Mouse (Mus musculus): ENCODE results near the gene Gm28035. TPM values are rescaled to one million over a fixed set of nuclear protein-coding genes. Genes with fewer than 3 reads are reported as not detected.

Gene Gm28035
- 10 to 100 TPM in 1 of 2 experiments, 1 to 10 TPM in 1; 9.2 to 11.1 TPM for total RNA-seq (2021)

DNA sequence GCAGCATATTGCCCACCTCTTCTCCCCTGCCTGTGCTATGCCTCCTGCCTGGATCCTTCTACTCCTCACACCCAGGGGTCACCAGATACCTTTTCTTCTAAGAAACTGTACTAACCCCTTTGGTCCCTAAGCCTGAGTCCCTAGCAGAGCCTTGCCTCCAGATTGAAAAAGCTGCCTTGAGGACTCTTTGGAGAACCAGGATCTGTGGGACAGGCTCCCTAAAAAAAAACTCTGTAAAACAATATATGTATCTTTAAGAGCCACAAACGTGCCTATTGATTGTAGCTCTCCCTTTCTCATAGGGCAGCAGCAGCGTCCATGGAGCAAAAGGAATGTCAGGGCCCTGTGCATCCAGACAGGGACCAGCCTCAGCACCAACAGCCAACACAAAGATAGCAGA lies at the start of gene Gm28035:
TSS of gene Gm28035 (plus strand) at position 301 of the 400 bp plus-strand sequence.
- no peak for DNase-seq

DNA sequence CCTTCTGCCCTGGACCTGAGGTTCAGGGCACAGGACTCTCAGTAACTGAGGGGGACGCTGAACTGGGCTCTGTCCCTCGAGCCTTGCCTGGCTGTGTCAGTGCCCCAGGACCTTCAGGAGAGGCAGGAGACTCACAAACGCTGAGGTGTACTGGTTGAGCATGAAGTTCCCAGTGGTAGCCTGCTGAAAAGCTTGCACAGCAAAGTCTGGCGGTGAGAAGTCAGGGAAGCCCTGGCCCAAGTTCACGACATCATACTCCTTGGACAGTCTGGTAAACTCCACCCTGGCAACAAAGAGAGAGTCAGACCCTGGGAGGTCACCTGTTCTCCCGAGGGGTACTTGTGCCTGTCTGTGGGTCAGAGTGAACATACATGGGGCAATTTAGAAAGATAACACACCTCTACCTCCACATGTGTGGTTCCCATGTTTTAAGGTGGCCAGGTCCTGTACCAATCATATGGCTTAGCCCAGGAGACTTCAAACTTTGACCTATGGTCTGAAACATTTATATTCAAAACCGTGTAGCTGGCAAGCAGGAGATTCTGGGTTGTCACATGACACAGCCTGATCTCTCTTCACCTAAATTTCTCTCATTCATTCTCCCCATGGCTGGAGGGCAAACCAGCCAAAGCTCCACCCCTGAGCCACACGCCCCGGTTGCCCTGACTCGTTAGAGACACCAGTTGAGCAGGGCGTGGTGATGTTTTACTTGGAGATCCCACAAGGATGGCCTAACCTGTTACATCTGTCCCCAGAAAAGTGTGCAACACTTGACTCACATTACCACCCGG lies 48.4 kb upstream of the Gm28035 start:
- DNase-seq: no peak

DNA sequence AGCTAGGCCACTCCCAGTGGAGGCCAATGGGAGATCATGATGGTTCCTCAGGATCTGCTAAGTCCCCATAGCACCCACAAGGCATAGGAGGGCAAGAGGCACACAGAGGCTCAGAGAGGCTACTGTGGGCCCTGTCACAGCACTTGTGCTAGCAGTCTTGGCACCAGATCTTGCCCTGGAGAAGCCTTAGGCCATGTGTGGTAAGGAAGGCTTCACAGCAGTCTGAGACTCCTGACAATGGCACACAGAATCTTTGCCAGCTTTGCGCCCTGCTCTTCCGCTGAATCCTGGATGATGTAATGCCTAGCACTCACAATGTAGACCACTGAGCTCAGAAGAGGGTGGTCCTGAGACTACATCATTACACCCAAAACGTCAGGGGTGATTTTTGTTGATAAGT lies 45.7 kb upstream of the Gm28035 start:
- DNase-seq: no peak

DNA sequence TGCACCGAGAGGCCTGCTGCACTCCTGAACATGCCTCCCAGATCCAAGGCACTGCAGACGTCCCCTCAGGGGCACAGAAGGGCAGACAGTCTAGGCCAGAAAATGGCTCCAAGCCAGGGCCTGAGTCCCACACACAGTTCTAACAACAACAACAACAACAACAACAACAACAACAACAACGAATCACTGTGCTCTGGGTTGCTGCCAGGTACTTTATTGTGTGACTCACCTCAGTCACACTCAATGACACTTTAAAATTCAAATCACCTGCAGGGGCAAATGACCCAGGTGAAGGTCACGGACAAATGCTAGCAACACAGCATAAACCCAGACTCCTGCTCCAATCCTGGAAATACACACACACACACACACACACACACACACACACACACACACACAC lies 42.3 kb upstream of the Gm28035 start:
- DNase-seq: no peak

DNA sequence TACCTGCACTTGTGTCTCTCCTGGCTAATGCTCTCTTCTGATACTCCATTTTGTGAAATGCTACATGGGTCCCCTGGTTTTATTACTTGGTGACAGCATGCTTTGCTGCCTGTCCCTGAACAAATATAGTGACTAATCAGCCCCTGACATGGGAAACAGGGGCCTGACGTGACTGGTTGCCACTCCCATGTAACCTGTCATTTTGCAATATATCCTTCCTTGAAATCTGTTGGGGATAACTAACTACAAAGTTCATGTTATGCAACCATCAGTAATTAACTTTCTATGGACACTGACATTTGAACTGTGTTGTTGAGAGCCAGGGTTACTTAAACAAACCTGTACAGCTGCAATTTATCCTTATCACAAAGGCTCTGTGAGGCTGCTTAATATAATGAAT lies 40.4 kb upstream of the Gm28035 start:
- no peak for DNase-seq

DNA sequence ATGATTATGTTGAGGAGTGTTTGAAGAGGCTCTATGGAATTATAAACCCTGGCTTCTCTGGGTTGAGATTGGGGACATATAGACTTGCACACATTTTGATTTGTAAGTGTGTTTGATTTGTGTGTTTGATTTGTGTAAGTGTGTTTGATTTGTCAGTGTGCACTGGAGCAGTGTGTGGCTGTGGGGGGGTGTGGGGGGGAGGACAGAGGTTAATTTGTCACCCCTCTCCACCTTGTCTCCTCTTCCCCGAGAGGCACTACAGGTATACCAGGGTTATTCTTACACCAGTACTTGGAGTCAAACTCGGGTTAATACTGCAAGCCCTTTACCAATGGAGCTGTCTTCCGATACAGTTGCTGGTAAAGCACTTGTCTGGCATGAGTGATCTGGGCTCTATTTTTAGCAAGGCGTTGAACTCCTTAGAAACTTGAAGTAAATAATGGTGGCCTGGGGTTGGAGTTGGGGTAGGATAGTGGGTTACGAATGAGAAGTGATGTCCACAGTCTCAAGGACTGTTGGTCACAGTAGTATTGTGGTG lies 39.9 kb upstream of the Gm28035 start:
- no peak for DNase-seq

DNA sequence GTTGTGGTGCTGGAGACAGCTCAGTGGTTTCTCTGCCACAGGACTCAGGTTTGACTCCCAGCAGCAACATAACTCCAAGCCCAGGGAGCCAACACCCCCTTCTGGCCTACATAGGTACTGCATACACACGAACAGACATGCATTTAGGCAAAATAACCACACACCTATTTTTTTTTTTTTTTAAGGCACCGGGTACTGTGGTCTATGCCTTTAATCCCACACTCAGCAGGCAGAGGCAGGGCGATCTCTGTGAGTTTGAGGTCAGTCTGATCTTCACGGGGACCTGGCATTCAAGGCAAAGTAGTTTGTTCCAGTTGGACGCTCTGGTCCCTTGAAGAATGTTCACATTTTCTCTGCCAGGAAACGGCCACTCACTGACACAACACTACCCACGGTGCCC lies 36.9 kb upstream of the Gm28035 start:
- DNase-seq: no peak

DNA sequence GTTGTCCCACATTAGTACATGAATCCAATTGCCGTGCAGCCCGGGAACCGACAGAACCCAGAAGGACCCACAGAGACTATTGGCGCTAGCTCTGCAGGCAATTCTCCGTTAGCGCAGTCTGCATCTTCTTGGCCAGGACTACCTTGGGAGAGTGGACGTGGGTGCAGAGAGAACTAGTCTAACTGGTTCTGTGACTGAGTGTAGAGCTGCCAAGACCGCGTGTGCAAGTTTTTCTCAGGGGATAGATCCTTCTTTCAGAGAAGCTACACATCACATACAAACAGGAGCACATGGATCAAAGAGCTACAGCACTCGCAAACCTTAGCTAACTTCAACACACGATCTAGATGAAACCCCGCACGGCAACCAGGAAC lies 35.1 kb upstream of the Gm28035 start:
- no peak for DNase-seq

DNA sequence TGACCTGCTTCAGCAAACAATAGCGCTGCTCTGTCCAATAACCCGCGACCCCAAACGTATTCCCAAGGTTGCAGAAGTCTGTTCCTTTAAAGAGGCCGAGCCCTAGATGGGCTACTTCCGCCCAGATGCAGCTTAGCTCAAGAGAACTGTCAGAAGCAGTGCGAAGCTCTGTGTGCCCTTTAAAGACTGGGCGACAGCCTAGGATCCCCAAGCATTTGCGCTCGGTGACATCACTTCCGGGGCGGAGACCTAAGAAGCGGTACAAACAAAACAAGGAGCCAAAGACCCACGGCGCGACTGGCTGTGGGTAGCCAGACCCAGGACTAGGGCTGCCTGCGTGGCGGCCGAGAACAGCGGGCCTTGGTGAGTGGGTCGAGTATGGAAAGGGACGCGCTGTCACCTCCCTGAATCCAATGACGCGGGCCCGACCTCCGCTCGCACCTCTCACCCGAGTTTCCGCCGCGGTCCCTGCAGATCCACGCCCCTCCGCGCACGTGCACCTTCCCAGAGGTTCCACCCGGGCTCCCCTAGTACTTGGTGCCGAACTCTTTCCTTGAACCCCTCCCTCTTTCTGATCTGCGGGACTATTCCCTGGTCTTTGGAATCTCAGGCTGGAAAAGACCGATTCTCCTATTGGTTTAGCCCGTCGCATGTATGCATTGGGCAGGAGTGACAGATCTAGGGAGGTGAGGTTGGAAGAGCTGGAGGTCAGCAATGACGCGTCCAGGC lies 34.6 kb upstream of the Gm28035 start, which contains the start of gene Kyat1:
TSS of gene Kyat1 (minus strand) at position 219 of the 729 bp plus-strand sequence.
- DNase-seq: peak; percentile 91 to 93

DNA sequence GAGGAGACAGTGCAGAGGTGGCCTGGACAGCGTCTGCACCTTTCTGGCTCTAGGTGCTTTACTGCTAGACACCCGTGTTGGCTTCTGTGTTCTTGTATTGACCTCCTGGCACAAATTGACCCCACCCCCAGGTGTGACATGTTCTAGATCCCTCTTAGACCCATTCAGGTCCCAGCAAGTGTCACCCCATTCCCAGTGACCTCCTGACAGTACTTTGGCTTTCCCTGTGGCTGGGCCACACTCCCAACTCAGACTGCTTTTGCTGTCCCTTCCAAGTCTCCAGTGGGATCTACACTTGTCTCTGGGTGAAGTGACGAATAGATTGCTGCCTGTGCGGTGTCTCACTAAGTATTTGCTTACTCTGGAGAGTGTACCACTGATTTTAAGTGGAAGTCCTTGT lies 33.0 kb upstream of the Gm28035 start:
- DNase-seq: no peak

DNA sequence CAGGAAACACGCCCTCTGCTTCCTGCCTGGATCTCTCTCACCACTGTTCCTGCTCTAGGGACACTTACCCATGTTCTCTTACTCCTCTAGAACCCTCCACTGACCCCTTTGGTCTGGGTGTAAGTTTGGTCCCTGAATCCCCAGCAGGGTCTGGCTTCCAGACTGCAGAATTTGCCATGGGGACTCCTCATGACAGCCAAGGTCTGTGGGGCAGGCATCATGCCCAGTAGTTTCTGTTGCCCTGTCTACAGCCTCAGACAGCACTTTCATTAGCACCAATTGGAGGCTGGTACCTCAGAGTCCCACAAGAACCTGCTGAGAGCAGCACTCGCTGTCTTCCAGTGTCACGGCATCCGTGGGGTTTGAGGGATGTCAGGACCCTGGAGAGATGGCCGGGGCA lies 32.5 kb upstream of the Gm28035 start:
- DNase-seq: no peak

DNA sequence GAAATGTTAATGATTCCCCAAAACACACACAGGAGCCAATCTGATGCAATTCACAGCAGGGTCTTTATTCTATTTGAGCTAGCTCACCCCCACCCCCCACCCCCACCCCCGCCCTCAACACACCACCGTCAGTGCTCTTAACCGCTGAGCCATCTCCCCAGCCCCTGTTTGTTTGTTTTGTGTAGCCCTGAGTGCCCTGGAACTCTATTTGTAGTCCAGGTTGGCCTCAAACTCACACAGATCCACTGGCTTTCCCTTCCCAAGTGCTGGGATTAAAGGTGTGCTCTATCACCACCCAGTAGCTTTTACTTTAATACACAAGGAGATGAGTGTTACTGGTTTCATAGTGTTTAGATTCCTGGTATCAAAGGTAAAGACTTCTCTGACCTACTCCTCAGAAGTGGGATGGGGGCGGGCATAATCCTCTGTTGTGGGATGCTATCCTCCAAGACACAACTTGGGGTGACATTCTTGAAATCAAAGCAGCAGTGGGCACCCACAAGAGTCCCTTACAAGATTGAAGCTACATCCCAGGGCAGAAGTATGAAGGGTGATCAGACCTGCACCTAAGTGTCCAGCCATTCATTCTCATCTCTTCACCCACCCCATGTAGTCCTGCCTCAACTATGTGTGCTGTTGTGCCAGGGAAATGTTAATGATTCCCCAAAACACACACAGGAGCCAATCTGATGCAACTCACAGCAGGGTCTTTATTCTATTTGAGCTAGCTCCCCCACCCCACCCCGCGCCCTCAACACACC lies 28.8 kb upstream of the Gm28035 start:
- DNase-seq: no peak

DNA sequence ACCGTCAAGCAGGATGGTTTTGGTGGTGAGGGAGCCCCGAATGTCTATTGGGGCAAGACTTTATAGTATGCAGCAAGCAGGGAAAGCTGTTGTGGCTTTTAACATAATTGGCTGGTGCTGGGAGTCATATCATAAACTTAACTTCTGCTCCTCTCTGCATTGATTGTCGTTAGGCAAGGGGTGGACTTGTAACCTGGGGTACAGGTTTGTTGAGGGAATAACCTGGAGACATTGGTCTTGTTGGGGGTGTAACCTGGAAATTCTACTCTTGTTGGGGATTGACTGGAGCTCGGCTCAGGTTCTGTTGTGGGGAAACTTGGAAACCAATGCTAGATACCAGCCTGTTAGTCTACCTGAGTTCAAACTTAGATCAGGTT lies 28.2 kb upstream of the Gm28035 start:
- DNase-seq: no peak

DNA sequence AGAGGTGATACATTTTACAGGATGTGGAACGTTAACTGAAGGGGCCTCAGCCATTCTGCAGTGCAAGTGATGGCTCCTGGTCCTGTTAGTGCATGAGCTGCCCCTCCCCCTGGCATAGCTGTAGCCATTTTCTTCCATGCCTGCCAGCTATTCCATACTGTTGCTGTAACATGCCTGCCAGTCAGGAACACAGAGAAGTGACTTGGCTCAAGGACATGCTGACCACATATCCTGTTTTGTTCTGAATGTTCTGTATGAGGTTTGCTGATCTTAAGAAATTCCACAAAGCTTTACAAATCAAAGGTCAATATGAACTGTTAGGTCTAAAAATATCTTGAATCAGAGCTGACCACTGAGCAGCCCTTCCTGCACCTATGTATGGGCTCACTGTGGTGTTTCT lies 27.4 kb upstream of the Gm28035 start:
- DNase-seq: no peak

DNA sequence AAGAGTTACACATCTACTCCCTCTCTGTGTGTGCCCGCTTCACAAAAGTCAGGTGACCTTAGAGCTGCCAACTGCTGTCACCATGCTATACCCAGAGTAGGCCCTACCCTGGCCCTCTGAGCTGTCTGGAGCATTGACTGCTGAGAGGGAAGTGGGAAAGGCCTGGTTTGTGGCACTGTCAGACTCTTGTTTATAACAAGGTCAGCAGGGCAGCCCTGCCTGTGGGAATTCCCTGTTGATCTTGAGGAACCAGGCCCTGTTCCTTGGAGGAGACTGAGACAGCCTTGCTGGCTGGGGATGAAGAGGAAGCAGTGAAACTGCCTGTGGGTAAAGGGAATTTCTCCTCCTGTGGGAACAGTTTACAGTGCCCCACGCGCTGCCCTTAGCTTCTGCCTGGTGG lies 25.6 kb upstream of the Gm28035 start:
- no peak for DNase-seq

DNA sequence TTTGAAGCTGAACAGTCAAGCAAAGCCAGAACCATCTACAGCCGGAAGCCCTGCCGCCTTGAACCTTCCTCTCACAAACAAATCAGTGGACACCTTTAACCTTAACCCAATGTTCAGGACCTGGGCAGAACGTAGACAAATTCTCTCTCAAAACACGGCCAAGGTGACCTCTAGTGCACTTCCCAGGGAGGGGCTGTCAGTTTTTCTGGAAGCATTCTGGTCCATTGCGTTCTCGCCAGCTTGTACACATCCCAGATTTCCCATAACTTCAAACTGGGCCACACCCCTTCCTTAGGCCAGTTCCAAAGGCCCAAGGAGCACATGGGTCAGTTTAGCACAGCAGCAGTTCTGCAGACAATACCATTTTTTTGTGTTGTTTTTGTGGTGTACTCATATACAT lies 24.9 kb upstream of the Gm28035 start:
- no peak for DNase-seq

DNA sequence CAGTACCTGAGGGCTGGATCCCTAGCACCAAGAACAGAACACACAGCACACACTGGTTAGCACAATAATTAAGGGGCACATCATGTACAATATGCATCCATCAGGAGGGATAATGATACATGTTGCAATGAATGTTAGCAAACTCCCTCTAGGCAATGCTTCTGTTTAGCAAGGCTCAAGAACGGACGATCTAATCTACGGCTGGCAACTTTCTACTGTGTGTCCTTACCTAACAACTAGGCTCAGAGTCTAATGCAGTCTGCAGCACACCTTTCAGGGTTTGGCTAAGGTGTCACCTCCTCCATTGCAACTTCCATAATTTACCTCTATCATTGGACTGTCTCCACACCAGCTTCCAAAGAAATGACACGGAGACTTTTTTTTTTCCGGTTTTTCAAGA lies 24.1 kb upstream of the Gm28035 start:
- no peak for DNase-seq

DNA sequence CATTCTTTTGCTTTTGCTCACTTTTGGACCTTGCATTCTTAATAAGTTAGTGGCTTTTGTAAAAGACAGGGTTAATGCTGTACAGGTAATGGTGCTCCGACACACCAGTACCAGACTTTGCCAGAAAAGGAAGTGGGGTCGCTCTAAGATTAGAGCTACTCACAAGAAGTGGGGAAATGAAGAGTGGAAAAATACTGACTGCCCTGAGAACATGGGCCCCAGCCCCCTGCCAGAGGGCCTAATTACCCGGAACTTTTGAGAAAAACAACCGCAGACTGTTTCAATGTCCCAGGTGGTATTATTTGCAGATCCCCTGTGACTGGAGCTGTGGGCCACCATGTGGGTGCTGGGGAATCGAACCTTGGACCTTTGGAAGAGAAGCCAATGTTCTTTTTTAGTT lies 4.8 kb upstream of the Gm28035 start:
- no peak for DNase-seq

DNA sequence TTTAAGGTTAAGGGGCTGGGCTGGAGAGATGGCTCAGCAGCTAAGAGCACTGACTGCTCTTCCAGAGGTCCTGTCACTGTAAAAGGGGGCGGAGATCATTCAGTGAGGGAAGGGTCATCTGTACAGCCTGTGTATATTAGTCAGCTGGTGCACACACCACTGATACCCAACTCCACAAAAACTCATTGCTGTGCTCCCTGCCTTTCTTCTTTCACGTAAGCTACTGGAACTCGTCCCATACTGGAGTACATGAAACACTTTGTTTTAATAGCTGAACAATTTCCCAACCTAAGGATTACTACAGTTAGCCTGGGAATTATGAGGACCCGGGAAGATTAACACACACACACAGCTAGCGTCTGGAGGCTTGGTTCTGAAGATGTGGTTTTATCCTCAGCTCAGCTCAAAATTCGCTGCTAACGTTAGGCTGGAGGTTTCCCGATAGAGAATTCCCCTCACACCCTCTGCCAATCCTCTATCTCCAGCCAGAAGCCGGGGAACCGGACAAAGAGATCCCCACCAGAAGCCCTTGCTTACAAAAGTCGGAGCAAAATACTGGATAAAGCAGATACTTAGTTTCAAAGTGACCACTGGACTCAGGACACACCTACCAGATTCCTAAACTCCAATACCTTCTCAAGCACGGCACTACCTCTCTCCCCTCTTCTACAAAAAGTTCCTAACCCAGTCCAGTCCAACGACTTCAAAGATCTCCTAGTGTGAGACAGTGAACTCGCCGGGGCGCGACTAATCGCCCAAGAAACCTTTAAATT lies 3.8 kb upstream of the Gm28035 start:
- DNase-seq: no peak

DNA sequence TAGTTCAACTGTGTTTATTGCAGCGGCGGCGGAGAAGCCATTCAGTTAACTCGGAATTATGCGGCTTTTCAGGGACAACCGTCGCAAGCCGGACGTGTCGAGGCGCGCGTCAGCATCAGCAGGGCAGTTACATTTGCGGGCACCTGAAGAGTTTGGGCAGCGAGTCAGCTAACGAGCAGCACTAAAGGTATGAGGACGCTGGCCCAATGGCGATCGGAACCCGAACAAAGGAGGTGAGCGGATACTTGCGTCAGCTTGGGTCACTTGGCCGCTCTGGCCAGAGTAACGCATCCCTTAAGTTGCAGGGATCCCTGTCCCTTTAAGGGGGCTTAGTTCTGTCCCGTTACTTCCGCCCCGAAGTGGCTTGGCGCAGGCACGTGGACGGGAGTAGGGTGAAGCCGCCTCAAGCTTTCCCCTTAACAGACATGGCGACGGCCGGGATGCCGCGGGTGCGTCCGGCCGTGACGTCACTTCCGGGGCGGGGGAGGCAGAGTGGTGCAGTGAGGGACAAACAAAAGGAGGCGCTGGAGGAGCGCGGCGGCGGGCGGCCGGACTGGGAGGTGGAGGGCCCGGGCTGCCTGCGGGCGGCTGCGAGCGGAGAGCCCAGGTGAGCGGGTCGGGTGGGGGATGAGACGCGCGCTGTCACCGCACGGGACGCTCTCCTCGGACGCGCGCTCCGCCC lies 3.0 kb upstream of the Gm28035 start, which contains the start of gene Lrrc8a:
TSS of gene Lrrc8a (plus strand) at position 517 of the 682 bp plus-strand sequence.
- DNase-seq: peak; percentile 100

DNA sequence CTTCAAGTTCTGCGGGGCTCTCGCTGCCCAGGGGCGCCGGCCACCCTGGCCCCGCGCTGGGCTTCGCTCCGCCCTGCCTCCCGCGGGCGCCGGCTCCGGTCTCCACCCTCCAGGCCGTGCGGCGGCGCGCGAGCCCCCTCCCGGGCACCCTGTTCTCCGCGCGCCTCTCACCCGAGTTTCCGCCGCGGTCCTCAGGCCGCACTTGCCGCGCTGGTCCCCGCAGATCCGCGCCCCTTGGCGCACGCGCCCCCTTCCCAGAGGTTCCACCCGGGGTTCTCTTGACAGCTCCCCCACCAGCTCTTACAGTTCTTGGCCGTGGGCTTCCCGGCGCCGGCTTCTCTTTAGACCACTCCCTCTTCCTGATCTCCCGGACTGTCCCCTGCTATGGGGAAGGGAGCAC lies 2.5 kb upstream of the Gm28035 start:
- DNase-seq: peak in 1 of 2 experiments; percentile 71
